Mouse (Mus musculus) liver, postnatal 0 days (tissue): Measurements from ENCODE around the gene Chic2.

Experiments
- CTCF ChIP-seq: sonication (generic); IDR thresholded peaks from 2 replicates; pipeline ENCODE4 v1.5.1; 2016; ENCODE audit warnings: antibody characterized with exemption, low read depth
- EP300 ChIP-seq: IDR thresholded peaks from 2 replicates; pipeline ENCODE4 v1.6.1; 2016; ENCODE audit warnings: antibody characterized with exemption, low read depth, mild to moderate bottlenecking

DNA sequence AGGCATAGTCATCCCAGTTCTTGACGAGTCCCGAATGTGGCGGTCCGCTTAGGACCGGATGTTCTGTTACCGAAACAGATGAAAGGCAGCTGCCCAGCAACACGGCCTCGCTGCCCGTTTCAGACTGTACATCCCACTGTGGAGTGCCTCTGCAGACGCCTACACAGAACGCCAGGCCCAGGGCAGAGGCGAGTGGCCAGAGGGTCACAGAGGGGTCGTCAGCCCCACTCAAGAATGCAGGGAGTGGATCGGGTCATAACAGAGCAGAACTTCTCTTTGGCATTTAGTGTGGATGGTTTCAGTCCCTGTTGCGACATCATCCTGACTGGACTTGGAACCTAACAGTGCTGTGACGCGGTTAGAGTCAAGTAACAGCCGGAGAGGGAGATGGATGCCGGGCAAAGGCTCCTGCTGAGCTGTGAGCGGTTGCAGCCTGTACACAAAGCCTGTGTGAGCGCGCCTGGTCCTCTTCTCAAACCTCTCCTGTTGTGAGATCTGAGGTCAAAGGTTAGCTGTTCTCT lies 70.5 kb downstream of the Chic2 start:
- TF ChIP-seq CTCF: no peak
- no peak for TF ChIP-seq EP300
